Mouse (Mus musculus) kidney, adult 2 months (tissue): Measurements from ENCODE around the gene Slc22a6.

Experiments used
- CTCF ChIP-seq: fragments of 200-500 bp; conservative IDR thresholded peaks from 2 replicates; pipeline ENCODE4 v1.5.1; 2011; ENCODE audit warnings: low read depth, mild to moderate bottlenecking, control low read depth, low read length, moderate library complexity, mixed read lengths; ENCODE audit not compliant: insufficient read depth, insufficient read length
- POLR2A ChIP-seq: fragments of 200-500 bp; IDR thresholded peaks from one replicate; pipeline ENCODE4 v1.6.1; 2011; ENCODE audit warnings: low read depth, low read length, control low read depth

DNA sequence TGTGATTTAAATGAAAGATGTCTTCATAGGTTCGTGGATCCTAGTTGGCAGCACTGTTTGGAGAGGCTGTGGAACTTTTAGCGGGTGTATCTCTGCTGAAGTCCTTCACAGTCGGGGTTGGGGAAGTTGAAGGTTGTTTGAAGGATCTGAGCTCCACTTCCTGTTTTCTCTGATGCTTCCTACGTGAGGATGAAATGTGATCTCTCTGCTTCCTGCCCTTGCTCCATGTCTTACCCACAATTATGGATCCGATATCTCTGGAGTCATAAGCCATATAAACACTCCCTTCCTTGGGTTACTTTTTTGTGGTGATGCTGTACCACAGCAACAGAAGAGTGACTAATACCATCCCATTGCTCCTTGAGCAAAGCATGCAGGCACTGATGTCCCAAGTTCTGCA, 24.2 kb downstream of the Slc22a6 start:
- TF ChIP-seq CTCF (no peak), POLR2A (no peak)
